Comparison of ENCODE assay signal across 28 mouse cellular contexts in genomic region chr9:118240711-118241110, GRCm38 (mm10).
A peak's percentile ranks its signal among the peaks of the same experiment; 100 is the strongest.
DNase-seq lines count a peak whose midpoint lies in the region; ATAC-seq lines count a peak whose summit lies in the region.
"Had no signal": no experiment of that assay in that cellular context is flagged by ENCODE, and none has a peak within 500 bp of the region (broad histone marks: within the 10 kb centered on the region; RNA-seq: fewer than 3 reads in every experiment).

No protein-coding gene starts in this region.

- H3K36me3 ChIP-seq in forebrain, embryonic 14.5 days (ENCODE audit: control insufficient read depth, insufficient read depth, low read length) = no peaks in the 10 kb centered on the region
- H3K36me3 ChIP-seq in forebrain, embryonic 15.5 days = no peaks in the 10 kb centered on the region
- H3K36me3 ChIP-seq: embryonic facial prominence, embryonic 12.5 days; heart, embryonic 10.5 days; heart, embryonic 15.5 days; kidney, embryonic 15.5 days; midbrain, embryonic 13.5 days; neural tube, embryonic 13.5 days had no signal

- no peak for ATAC-seq in forebrain, embryonic 14.5 days
- ATAC-seq in forebrain, embryonic 15.5 days (replicated peaks) = no peak
- ATAC-seq: inflammation-experienced regulatory T-cells, adult 6 months; midbrain, embryonic 13.5 days had no signal

- H3K9ac ChIP-seq in forebrain, embryonic 14.5 days (ENCODE audit: low read length) = no peak overlapping the region
- H3K9ac ChIP-seq in forebrain, embryonic 15.5 days (replicated peaks) = no peak overlapping the region
- H3K9ac ChIP-seq: embryonic facial prominence, embryonic 12.5 days; heart, embryonic 15.5 days; kidney, embryonic 15.5 days; liver, embryonic 14.5 days; midbrain, embryonic 13.5 days; neural tube, embryonic 13.5 days had no signal

- WGBS in forebrain, embryonic 14.5 days = 53% methylated on average over 4 of the region's 4 CpGs
- WGBS in forebrain, embryonic 15.5 days = 48% methylated on average over 4 of the region's 4 CpGs

- peak; percentile 59 for DNase-seq in forebrain, embryonic 14.5 days (ENCODE audit: low spot score)
- DNase-seq in brain, adult 2 months (ENCODE audit: low read depth, low spot score) = peak; percentile 40
- peak; percentile 15 to 18 for DNase-seq in layer of hippocampus, adult 8-10 months (ENCODE audit: low spot score in 2 of 2)
- DNase-seq in retina, embryonic 14.5 days (ENCODE audit: low spot score) = peak; percentile 15
- DNase-seq in adrenal gland, postnatal 10 days = no peak
- DNase-seq in ovary, adult 18-20 months (ENCODE audit: low spot score) = no peak
- DNase-seq: adrenal gland, postnatal 25 days; cerebellum, adult 2 months; cerebellum, postnatal 25 days; gastrocnemius, postnatal 10 days; kidney, adult 18-20 months; kidney, postnatal 25 days; liver; lung, adult 2 months; lung, postnatal 10 days; right cerebral cortex, postnatal 25 days; spleen, adult 18-20 months; thymus, postnatal 14 days had no signal

- H3K27me3 ChIP-seq in forebrain, embryonic 14.5 days (replicated peaks; ENCODE audit: control insufficient read depth, insufficient read depth, low read length) = no peaks in the 10 kb centered on the region
- no peaks in the 10 kb centered on the region for H3K27me3 ChIP-seq in forebrain, embryonic 15.5 days
- H3K27me3 ChIP-seq: embryonic facial prominence, embryonic 12.5 days; heart, embryonic 15.5 days; kidney, embryonic 15.5 days; neural tube, embryonic 13.5 days had no signal

- no peaks in the 10 kb centered on the region for H3K4me1 ChIP-seq in forebrain, embryonic 14.5 days (ENCODE audit: control insufficient read depth, insufficient read depth, low read length)
- peaks cover 8% of the 10 kb centered on the region for H3K4me1 ChIP-seq in forebrain, embryonic 15.5 days
- H3K4me1 ChIP-seq: embryonic facial prominence, embryonic 12.5 days; heart, embryonic 10.5 days; heart, embryonic 15.5 days; kidney, embryonic 15.5 days; neural tube, embryonic 13.5 days had no signal

- H3K9me3 ChIP-seq in forebrain, embryonic 14.5 days (replicated peaks; ENCODE audit: control insufficient read depth, low read length) = no peaks in the 10 kb centered on the region
- H3K9me3 ChIP-seq in forebrain, embryonic 15.5 days = no peaks in the 10 kb centered on the region
- H3K9me3 ChIP-seq: embryonic facial prominence, embryonic 12.5 days; heart, embryonic 10.5 days; heart, embryonic 15.5 days; kidney, embryonic 15.5 days; midbrain, embryonic 13.5 days; neural tube, embryonic 13.5 days had no signal

- no peak overlapping the region for H3K4me2 ChIP-seq in forebrain, embryonic 14.5 days (ENCODE audit: low read length)
- no peak overlapping the region for H3K4me2 ChIP-seq in forebrain, embryonic 15.5 days (replicated peaks)
- H3K4me2 ChIP-seq: embryonic facial prominence, embryonic 12.5 days; heart, embryonic 15.5 days; kidney, embryonic 15.5 days; midbrain, embryonic 13.5 days; neural tube, embryonic 13.5 days had no signal

- H3K4me3 ChIP-seq in forebrain, embryonic 14.5 days (ENCODE audit: low read depth, low read length) = no peak overlapping the region
- H3K4me3 ChIP-seq in forebrain, embryonic 15.5 days = no peak overlapping the region
- H3K4me3 ChIP-seq: embryonic facial prominence, embryonic 12.5 days; heart, embryonic 10.5 days; heart, embryonic 15.5 days; kidney, embryonic 15.5 days; midbrain, embryonic 13.5 days; neural tube, embryonic 13.5 days had no signal

- no peak overlapping the region; the same call in 1 of the 2 replicates for H3K27ac ChIP-seq in forebrain, embryonic 14.5 days (ENCODE audit: low read depth, low read length)
- no peak overlapping the region for H3K27ac ChIP-seq in forebrain, embryonic 15.5 days (replicated peaks)
- H3K27ac ChIP-seq: embryonic facial prominence, embryonic 12.5 days; heart, embryonic 10.5 days; heart, embryonic 15.5 days; kidney, embryonic 15.5 days; liver, embryonic 14.5 days; macrophage; midbrain, embryonic 13.5 days; neural tube, embryonic 13.5 days had no signal

Comparison
In these comparisons a context has a peak if more than half of its experiments do, and no peak if none do; other contexts are left out.
1. DNase-seq: peak in forebrain, embryonic 14.5 days (single experiment), brain, adult 2 months (single experiment), layer of hippocampus, adult 8-10 months (2 of 2) and retina, embryonic 14.5 days (single experiment); none in adrenal gland, postnatal 10 days (single experiment) and ovary, adult 18-20 months (single experiment).